Mouse (Mus musculus) bone marrow, adult 2 months (tissue): ENCODE measurements around the gene Baz2b.

ENCODE experiments used
- CTCF ChIP-seq: fragments of 200-500 bp; IDR thresholded peaks from 2 replicates; pipeline ENCODE4 v1.5.1; 2011; ENCODE audit warnings: low read length, control low read depth; ENCODE audit not compliant: control insufficient read depth, insufficient read depth
- POLR2A ChIP-seq: fragments of 200-500 bp; IDR thresholded peaks from 2 replicates; pipeline ENCODE4 v1.6.1; 2011; ENCODE audit warnings: low read depth, mild to moderate bottlenecking, control low read depth, low read length, borderline replicate concordance; ENCODE audit not compliant: control insufficient read depth

DNA sequence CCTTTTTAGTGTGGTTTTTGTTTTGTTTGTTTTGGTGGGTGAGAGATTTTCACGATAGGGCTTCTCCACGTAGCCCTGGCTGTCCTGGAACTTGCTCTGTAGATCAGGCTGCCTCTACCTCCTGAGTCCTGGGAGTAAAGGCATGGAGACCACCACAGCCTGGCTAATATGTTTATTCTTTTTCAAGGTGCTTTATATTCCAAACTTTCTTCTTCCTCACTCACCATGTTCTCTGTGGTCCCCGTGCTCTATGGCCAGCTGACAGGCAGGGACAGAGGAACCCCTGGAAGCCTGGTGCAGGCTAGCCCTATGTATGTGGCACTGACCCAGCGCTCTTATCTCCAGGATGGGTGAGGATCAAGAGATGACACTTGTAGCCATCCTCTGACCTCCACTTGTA is 94.7 kb downstream of the Baz2b start:
- TF ChIP-seq CTCF (no peak), POLR2A (no peak)
